Mouse (Mus musculus) gastrocnemius, adult 2 months (tissue): Measurements from ENCODE around the gene B4galt2. TPM values are rescaled to one million over a fixed set of nuclear protein-coding genes. Genes with fewer than 3 reads are reported as not detected.

Source experiments
- DNase-seq: peaks from one replicate; pipeline ENCODE4 v3.0.0; 2022
- H3K27ac ChIP-seq: fragments of 200-600 bp; 2 replicates; pipeline ENCODE4 v1.8.1; 2022; ENCODE audit warnings: mild to moderate bottlenecking
- H3K4me3 ChIP-seq: fragments of 200-600 bp; 2 replicates; pipeline ENCODE4 v1.8.1; 2022; ENCODE audit warnings: mild to moderate bottlenecking, moderate library complexity
- CTCF ChIP-seq: fragments of 200-600 bp; IDR thresholded peaks from 2 replicates; pipeline ENCODE4 v1.8.1; 2022; ENCODE audit warnings: antibody characterized with exemption, mild to moderate bottlenecking, moderate library complexity
- intact Hi-C: fragments of 180-260 bp; cut with DNase I; formaldehyde crosslinking; loops from one replicate; pipeline ENCODE4 v1.15.1; 2025
- total RNA-seq, 2 experiments: library from RNA; stranded (reverse); gene quantifications; 2 replicates each; pipeline ENCODE4 v1.2.3; 2021

B4galt2 gene
- total RNA-seq, 2 experiments from 2014 or later: 1.4 to 2.2 TPM

- no peak overlapping the region for H3K4me3 ChIP-seq
- DNase-seq: no peak
- intact Hi-C loops: no loop called here
- TF ChIP-seq CTCF: no peak
- no peak overlapping the region for H3K27ac ChIP-seq
Observed at GRCm38 (mm10) chr4:117917402-117917801, 34.1 kb upstream of the B4galt2 start.

- Histone ChIP-seq H3K27ac (no peak overlapping the region), H3K4me3 (no peak overlapping the region)
- DNase-seq: no peak
- TF ChIP-seq CTCF: no peak
- intact Hi-C loops: no loop called here
Observed at GRCm38 (mm10) chr4:117916386-117916785, 33.1 kb upstream of the B4galt2 start.

- peak overlapping the region; percentile 98 for H3K27ac ChIP-seq
- H3K4me3 ChIP-seq: peak overlapping the region; percentile 95
- no peak for DNase-seq
- intact Hi-C loops: loop anchor here (2.0 kb wide), 1 partner anchor 81 kb away; the partner anchor contains the start of gene Slc6a9
- TF ChIP-seq CTCF: no peak
Observed at GRCm38 (mm10) chr4:117915489-117916105, 32.3 kb upstream of the B4galt2 start.

- peak; percentile 22; the same call in 1 of the 2 replicates for TF ChIP-seq CTCF
- intact Hi-C loops: loop anchor here (2.0 kb wide), 1 partner anchor 80 kb away; the partner anchor contains the start of gene Slc6a9
- H3K27ac ChIP-seq: peak within 1 kb of the TSS; percentile 98
- peak within 1 kb of the TSS; percentile 95 for H3K4me3 ChIP-seq
- DNase-seq: peak; percentile 94
Observed at GRCm38 (mm10) chr4:117914591-117915442, 31.5 kb upstream of the B4galt2 start, which contains the start of gene Ipo13. Gene Ipo13, minus strand, starts transcription at chr4:117914999.

GRCm38 (mm10) chr4:117914031-117914430, 30.7 kb upstream of the B4galt2 start:
- intact Hi-C loops: loop anchor here (2.0 kb wide), 1 partner anchor 79 kb away; the partner anchor contains the start of gene Slc6a9
- no peak for TF ChIP-seq CTCF
- peak; percentile 90 for DNase-seq
- peak overlapping the region; percentile 95 for H3K4me3 ChIP-seq
- H3K27ac ChIP-seq: peak overlapping the region; percentile 98

DNA sequence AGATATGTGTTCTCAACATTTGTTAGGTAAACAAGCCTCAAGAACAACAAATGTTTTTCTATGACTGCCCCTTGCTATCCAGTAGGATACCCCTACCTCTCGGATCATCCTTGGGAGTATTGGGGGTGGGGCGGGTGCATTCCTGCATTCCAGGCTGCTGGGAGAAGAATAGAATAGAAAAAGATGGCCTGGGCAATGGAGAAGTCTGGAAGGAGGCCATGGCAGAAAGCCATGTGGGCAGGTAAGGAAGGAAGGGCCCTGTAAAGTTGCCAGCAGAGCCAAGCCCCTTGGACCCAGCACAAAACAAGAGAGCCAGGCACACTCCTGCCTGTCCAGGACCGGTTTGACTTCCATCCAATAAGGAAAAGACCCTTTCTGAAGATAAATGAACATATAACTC, 30.1 kb upstream of the B4galt2 start:
- intact Hi-C loops: loop anchor here (1.0 kb wide), 1 partner anchor 237 kb away; no protein-coding TSS in a partner anchor
- peak; percentile 50 for DNase-seq
- Histone ChIP-seq H3K4me3 (peak overlapping the region; percentile 95), H3K27ac (peak overlapping the region; percentile 98)
- TF ChIP-seq CTCF: no peak

DNA sequence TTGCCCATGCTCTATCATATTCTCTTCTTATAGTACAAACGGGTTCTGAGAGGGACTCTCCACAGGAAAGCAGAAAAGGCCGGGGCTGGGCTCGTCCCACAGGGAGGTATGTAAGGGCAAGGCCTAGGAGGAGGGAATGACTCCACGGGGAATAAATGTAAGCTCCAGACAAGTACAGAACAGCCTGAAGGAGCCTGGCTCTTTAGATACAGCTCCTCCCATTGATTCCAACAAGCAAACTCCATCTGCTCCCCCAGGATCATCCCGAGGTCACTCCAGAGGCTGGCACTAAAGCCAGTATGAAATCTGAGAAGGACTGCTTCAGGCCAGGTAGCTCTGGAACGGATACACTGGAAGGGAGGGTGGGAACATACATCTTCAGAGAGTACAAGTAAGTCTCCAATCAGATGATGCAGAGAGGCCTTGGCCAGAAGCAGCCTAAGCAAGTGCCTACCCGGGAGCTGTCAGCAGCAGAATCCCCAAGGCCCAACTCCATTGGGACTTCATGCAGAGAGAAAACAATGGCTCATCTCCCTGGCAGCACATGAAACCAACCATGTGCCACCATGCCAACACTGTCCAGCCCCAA, 29.5 kb upstream of the B4galt2 start:
- H3K27ac ChIP-seq: peak overlapping the region; percentile 98
- H3K4me3 ChIP-seq: peak overlapping the region; percentile 95
- intact Hi-C loops: loop anchor here (1.0 kb wide), 1 partner anchor 238 kb away; no protein-coding TSS in a partner anchor
- TF ChIP-seq CTCF: no peak
- DNase-seq: no peak

DNA sequence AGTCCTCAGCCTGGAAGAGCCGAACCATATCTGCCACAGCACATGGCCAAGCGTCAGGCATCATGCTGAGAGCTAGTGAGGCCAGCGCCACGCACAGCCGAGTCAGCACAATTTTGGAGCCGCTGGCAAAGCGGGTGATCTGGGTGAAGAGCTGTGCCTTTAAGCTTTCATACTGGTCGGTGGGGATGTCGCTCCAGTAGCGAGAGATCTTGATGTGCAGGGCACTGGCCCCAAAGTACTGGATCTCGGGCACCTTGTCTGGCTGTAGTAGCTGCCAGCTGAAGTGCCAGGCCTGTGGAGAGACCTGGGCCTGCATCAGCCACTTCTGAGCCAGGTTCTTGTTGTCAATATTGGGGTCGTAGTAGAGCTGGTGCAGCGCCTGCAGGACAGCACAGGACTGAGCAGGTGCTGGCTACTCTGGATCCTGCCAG, 28.9 kb upstream of the B4galt2 start:
- TF ChIP-seq CTCF: no peak
- intact Hi-C loops: no loop called here
- H3K27ac ChIP-seq: peak overlapping the region; percentile 98
- H3K4me3 ChIP-seq: peak overlapping the region; percentile 95
- DNase-seq: peak; percentile 63

GRCm38 (mm10) chr4:117908834-117909453, 25.7 kb upstream of the B4galt2 start:
- intact Hi-C loops: no loop called here
- Histone ChIP-seq H3K27ac (peak overlapping the region; percentile 98), H3K4me3 (peak overlapping the region; percentile 95)
- TF ChIP-seq CTCF: no peak
- peak; percentile 43 for DNase-seq

GRCm38 (mm10) chr4:117906196-117906595, 22.9 kb upstream of the B4galt2 start:
- intact Hi-C loops: no loop called here
- H3K4me3 ChIP-seq: peak overlapping the region; percentile 13; the same call in 1 of the 2 replicates
- peak; percentile 85 for DNase-seq
- no peak for TF ChIP-seq CTCF
- peak overlapping the region; percentile 82 for H3K27ac ChIP-seq

DNA sequence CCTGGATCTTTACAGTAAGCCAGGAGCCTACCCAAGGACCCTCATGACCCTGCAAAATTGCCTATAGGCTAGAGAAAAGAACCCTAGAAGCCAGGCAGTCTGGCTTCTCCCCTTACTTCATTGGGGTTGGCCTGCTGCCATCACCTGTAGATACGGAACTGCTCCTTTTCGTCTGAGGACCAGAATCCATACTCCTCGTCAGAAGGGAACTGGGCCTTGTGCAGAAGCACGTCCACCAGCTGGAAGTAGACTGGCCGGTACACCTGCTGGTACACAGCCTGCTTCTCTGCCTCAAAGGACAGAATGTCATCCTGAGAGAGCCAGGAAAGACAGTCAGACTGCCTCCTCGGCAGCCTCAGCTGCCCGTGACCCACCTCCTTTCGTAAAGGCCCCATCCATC, 21.5 kb upstream of the B4galt2 start:
- peak overlapping the region; percentile 82 for H3K27ac ChIP-seq
- intact Hi-C loops: no loop called here
- TF ChIP-seq CTCF: no peak
- peak overlapping the region; percentile 11; the same call in 1 of the 2 replicates for H3K4me3 ChIP-seq
- DNase-seq: peak; percentile 41

DNA sequence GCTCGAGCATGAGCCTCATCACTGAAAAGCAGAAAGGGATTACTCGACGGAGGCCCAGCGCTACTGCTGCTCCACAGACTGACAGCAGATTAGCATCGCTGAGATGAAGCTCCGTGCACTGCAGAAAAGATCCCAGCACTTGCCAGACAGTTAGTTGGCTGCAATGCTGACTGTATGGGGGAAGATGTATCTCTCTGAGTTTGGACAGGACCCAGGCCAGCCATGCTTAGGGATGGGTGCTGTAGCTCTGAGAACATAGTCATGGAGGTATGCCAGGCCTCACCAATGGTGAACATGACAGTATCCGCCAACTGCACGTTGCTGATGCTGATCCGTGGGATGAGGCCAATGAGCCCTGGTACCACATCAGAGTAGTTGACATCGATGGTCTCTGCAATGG, 20.8 kb upstream of the B4galt2 start:
- intact Hi-C loops: no loop called here
- TF ChIP-seq CTCF: no peak
- DNase-seq: no peak
- no peak overlapping the region for H3K4me3 ChIP-seq
- 0 out of 2 replicates have a peak overlapping the region, but pooled peaks have one; percentile 82 for H3K27ac ChIP-seq
